Mouse (Mus musculus) neural tube, embryonic 12.5 days (tissue): ENCODE measurements around the gene Tmem104. TPM values are rescaled to one million over a fixed set of nuclear protein-coding genes. Genes with fewer than 3 reads are reported as not detected.

Source experiments
- ATAC-seq: fragments of 200-750 bp; cut with Nextera tagmentation; 2 replicates; pipeline ENCODE4 v1.8.0; 2017; ENCODE audit warnings: low read depth, mild to moderate bottlenecking, moderate TSS enrichment, moderate library complexity; ENCODE audit not compliant: low FRiP score
- H3K27ac ChIP-seq: fragments of 300-500 bp; sonication (generic); 2 replicates; pipeline ENCODE4 v1.5.1; 2016
- H3K27me3 ChIP-seq: fragments of 300-500 bp; sonication (generic); replicated peaks from 2 replicates; pipeline ENCODE4 v1.6.1; 2016; ENCODE audit warnings: mild to moderate bottlenecking
- H3K36me3 ChIP-seq: fragments of 300-500 bp; sonication (generic); 2 replicates; pipeline ENCODE4 v1.6.1; 2016; ENCODE audit warnings: mild to moderate bottlenecking
- H3K4me1 ChIP-seq: fragments of 300-500 bp; sonication (generic); 2 replicates; pipeline ENCODE4 v1.6.1; 2016
- H3K4me2 ChIP-seq: fragments of 300-500 bp; sonication (generic); replicated peaks from 2 replicates; pipeline ENCODE4 v1.6.1; 2016; ENCODE audit warnings: mild to moderate bottlenecking
- H3K4me3 ChIP-seq: fragments of 300-500 bp; sonication (generic); 2 replicates; pipeline ENCODE4 v1.5.1; 2016
- H3K9ac ChIP-seq: fragments of 300-500 bp; sonication (generic); 2 replicates; pipeline ENCODE4 v1.6.1; 2016; ENCODE audit warnings: mild to moderate bottlenecking
- H3K9me3 ChIP-seq: fragments of 300-500 bp; sonication (generic); 2 replicates; pipeline ENCODE4 v1.6.1; 2016; ENCODE audit warnings: mild to moderate bottlenecking
- WGBS: fragments of 180-500 bp; shearing (Covaris S2); methylation state at CpG from one replicate; pipeline ENCODE4 v1.1.7; 2016; 5-methylcytosine and 5-hydroxymethylcytosine counted together
- polyA plus RNA-seq: library from polyadenylated mRNA; unstranded; fragments of >200 nt; fragmentation: Nextera tagmentation; extraction: Ambion mirVana; gene quantifications from 2 replicates; pipeline ENCODE4 v1.2.1, GENCODE M21; 2016

Gene Tmem104
- 8.6 and 9.7 TPM in 2 replicates for polyA plus RNA-seq

DNA sequence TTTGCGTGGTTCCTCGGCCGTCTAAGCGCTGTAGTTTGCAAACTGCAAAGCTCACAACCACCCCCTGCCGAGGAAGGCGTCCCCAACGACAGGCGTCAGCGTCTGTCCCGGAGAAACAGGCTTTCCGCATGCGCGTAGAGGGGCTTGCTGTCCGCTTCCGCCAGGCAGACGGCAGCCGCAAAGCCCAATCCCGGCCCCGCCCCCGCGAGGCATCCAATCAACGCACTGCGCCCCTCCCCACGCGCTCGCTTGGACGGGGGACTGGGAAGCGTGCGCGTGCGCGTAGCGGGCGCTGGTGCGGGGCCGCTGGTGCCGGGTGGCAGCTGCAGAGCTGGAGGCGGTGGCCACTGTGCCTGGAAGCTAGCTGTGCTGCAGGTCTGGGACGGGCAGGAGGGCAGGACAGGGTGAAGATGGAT, at the start of gene Tmem104:
TSS of gene Tmem104 (plus strand) at position 264 of the 416 bp plus-strand sequence.
- peak within 1 kb of the TSS; percentile 84 for H3K4me2 ChIP-seq
- H3K36me3 ChIP-seq: peaks cover 8% of the 10 kb centered on the region; the same call in 1 of the 2 replicates
- peak within 1 kb of the TSS; percentile 50; the same call in 1 of the 2 replicates for H3K27ac ChIP-seq
- H3K4me1 ChIP-seq: peaks cover 18% of the 10 kb centered on the region
- peak; percentile 89 for ATAC-seq
- H3K27me3 ChIP-seq: no peaks in the 10 kb centered on the region
- under 1% methylated on average over 39 of the region's 39 CpGs for WGBS
- H3K9ac ChIP-seq: peak within 1 kb of the TSS; percentile 72
- peak within 1 kb of the TSS; percentile 56 for H3K4me3 ChIP-seq
- H3K9me3 ChIP-seq: no peaks in the 10 kb centered on the region

DNA sequence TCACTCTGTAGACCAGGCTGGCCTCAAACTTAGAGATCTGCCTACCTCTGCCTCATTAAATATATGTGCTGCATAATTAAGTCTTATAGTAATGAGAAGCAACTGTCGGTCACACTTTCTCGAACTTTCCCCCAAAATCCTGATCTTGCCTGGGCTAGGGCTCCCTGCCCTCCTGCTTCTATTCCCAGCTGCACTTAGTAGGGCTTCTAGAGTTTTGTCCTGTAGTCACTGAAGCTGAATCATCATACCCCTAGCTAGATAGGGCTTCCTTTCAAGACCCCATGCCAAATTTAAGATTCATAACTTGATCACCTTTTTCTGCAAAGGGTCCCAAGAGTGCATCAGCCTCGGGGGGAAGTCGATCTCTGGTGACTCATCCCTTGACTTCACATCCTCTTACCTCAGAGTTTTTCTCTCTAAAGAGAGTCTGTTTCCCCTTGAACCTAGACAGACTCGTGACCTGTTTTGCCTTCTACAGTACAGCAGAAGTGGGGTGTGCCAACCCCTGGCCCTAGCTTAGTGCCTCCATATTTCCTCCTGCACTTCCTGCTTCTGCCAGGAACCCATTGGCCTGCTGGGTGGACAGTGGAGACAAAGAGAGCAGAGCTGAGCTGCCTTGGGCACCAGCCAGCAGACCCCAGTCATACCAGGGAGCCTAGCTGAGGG, 48.6 kb upstream of the Tmem104 start:
- Histone ChIP-seq H3K4me2 (no peak overlapping the region), H3K4me3 (no peak overlapping the region), H3K9me3 (no peaks in the 10 kb centered on the region), H3K36me3 (no peaks in the 10 kb centered on the region), H3K4me1 (no peaks in the 10 kb centered on the region), H3K27me3 (no peaks in the 10 kb centered on the region), H3K27ac (no peak overlapping the region), H3K9ac (no peak overlapping the region)
- WGBS: 83% methylated on average over 5 of the region's 5 CpGs
- ATAC-seq: no peak

DNA sequence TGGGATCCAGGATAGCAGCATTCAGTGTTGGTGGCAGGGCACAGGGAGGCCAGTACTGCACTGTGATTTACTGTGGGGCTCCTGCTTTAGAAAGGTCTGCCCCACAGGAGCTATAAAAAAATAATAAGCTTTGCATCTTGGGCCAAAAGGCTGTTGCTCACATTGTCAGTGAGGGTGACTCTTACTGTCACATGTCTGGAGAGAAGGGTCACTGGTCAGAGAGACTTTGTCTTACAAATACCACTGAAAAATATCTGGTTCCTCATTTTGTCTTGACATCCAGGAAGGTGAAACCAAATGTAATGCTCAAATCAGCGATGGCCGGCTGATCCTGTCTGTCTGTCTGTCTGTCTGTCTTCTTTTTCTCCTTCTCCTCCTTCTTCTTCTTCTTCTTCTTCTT, 45.3 kb upstream of the Tmem104 start:
- H3K4me1 ChIP-seq: no peaks in the 10 kb centered on the region
- no peaks in the 10 kb centered on the region for H3K9me3 ChIP-seq
- no peak overlapping the region for H3K4me3 ChIP-seq
- no peak overlapping the region for H3K4me2 ChIP-seq
- 85% methylated on average over 2 of the region's 2 CpGs for WGBS
- ATAC-seq: no peak
- H3K9ac ChIP-seq: no peak overlapping the region
- no peak overlapping the region for H3K27ac ChIP-seq
- H3K36me3 ChIP-seq: no peaks in the 10 kb centered on the region
- no peaks in the 10 kb centered on the region for H3K27me3 ChIP-seq

DNA sequence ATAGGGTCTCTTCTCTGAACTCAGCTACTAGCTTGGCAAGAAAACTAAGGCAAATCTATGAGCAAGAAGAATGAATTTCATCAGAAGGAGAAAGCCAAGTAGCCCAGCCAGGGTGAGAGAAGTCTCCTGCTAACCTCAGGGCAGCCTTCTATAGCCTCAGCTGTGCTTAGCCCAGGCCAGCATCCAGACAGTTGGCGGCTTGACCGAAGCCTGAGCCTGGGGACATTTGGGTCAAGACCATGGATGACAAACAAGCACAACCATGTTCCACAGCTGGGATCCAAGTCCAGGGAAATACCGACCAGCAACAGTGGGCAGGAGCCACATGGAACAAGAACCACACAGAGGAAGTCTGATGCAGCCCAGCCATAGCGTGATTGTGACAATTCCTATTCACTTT, 39.5 kb upstream of the Tmem104 start:
- no peak overlapping the region for H3K27ac ChIP-seq
- H3K4me2 ChIP-seq: no peak overlapping the region
- H3K27me3 ChIP-seq: peaks cover 3% of the 10 kb centered on the region; the same call in 1 of the 2 replicates
- H3K36me3 ChIP-seq: no peaks in the 10 kb centered on the region
- ATAC-seq: no peak
- no peak overlapping the region for H3K9ac ChIP-seq
- no peak overlapping the region for H3K4me3 ChIP-seq
- WGBS: 88% methylated on average over 4 of the region's 4 CpGs
- peaks cover 11% of the 10 kb centered on the region; the same call in 1 of the 2 replicates for H3K4me1 ChIP-seq
- 0 out of 2 replicates have a peak, but pooled peaks cover 4% of the 10 kb centered on the region for H3K9me3 ChIP-seq

DNA sequence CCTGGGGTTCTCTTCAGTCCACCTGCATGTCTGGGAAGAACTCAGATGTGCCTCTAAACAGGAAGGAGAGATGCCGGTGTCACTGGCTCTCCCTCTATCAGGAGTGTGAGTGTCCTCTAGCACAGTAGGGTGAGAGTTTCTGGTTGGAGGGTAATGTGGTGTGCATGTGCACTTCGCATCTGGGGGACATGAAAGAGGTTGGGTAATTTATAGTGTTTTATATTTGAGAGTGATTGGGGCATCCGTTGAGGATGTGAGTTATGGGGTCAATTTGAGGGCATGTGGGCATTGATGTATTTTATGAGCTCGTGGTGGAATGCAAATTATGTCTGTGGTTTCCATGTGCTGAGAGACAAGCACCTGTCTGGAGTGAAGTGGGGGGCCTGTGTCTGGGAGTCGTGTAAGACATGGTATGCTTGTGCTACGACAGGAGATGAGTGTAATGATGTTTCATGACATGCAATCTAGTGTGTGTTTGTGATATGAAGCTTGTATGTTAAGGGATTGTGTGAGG, 36.5 kb upstream of the Tmem104 start:
- Histone ChIP-seq H3K27ac (no peak overlapping the region), H3K4me3 (no peak overlapping the region)
- no peak for ATAC-seq

DNA sequence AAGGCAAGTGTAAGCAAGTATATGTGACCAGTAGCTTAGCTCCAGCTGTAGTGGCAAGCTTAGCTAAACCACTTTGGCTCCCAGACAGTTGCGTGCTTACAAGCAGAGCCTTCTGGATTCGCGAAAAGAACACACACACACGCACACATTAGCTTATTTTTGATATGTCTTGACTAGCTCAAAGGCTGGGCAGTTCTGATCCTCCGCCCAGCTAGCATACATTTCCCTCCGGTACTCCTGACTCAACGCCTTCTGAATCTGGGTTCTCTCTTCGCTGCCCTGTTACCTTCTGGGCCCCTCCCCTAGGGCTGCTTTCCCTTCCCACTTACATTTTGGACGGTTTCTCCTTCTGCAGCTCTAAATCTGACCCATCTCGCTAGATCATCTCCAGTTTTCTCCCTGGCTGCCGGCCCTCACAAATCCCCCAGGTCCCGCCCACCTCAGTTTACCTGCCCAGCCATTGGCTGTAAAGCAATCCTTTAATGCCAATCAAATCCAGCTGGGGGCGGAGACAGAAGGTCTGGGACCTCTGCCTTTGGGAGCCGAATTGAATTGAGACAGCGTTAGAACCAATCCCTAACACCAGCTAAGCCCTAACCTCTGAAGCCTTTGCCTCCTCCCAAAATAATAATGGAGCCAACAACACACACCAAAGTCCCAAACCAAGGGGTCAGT, 35.4 kb upstream of the Tmem104 start:
- H3K4me2 ChIP-seq: peak overlapping the region; percentile 54
- H3K9ac ChIP-seq: peak overlapping the region; percentile 21; the same call in 1 of the 2 replicates
- 11% methylated on average over 15 of the region's 15 CpGs for whole genome bisulfite sequencing

More for the DNA sequence above, 36.5 kb upstream of the Tmem104 start:
- Histone ChIP-seq H3K4me2 (no peak overlapping the region), H3K9me3 (0 out of 2 replicates have a peak, but pooled peaks cover 4% of the 10 kb centered on the region), H3K4me1 (peaks cover 19% of the 10 kb centered on the region), H3K27me3 (peaks cover 33% of the 10 kb centered on the region), H3K9ac (no peak overlapping the region), H3K36me3 (no peaks in the 10 kb centered on the region)
- WGBS: 49% methylated on average over 6 of the region's 6 CpGs

DNA sequence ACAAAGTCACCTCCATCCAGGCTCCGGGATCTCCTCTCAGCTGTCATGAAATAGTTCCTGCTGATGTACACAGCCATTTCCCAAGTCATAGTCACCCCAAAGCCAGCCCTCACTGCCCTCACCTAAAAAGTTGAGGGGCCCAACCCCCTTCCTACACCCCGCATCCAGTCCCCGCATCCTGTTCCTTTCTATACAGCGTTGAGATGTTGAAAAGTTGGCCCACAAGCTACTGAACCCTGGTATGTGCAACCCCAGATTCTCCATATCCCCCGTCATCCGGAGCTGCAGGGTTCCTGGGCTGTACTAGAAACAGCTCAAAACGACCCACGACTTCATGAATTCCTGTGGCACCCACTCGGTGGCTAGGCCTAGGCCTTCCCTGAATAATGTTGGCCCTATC, 34.2 kb upstream of the Tmem104 start:
- Histone ChIP-seq H3K4me1 (peaks cover 23% of the 10 kb centered on the region), H3K4me3 (no peak overlapping the region), H3K27me3 (peaks cover 44% of the 10 kb centered on the region), H3K36me3 (no peaks in the 10 kb centered on the region), H3K9ac (no peak overlapping the region), H3K4me2 (0 out of 2 replicates have a peak overlapping the region, but pooled peaks have one; percentile 45), H3K9me3 (0 out of 2 replicates have a peak, but pooled peaks cover 4% of the 10 kb centered on the region), H3K27ac (no peak overlapping the region)
- 77% methylated on average over 9 of the region's 9 CpGs for WGBS
- ATAC-seq: no peak

More for the DNA sequence above, 35.4 kb upstream of the Tmem104 start:
- Histone ChIP-seq H3K36me3 (no peaks in the 10 kb centered on the region), H3K27ac (no peak overlapping the region), H3K4me1 (peaks cover 19% of the 10 kb centered on the region), H3K9me3 (0 out of 2 replicates have a peak, but pooled peaks cover 4% of the 10 kb centered on the region), H3K27me3 (peaks cover 41% of the 10 kb centered on the region), H3K4me3 (peak overlapping the region; percentile 30)
- peak; percentile 49; the same call in 1 of the 2 replicates for ATAC-seq

DNA sequence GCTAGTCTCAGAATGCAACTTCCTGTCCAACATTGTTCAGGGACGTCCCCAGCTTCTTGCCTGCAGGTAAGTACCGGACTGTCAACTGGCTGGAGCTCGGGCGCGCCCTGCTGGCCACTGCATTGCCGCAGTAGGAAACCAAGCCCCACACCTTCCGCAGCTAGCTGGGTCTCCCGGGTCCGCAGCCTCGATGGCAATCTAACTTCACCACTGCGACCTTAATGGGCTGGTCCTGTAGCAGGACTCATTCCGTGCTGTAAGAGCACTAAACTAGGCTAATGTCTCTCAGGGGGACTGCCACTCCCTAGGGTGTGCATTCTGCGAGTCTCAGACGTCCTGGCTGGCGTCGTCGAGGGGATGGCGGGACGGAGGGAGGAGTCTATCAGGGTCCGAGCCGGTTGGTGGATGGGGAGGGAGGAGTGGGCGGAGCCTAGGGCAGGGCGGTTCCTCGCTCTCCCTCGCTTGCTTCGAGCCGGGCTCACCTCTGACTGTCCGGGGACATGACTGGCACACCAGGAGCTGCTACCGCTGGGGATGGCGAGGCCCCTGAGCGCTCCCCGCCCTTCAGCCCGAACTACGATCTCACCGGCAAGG, 33.5 kb upstream of the Tmem104 start:
- Histone ChIP-seq H3K4me1 (peaks cover 24% of the 10 kb centered on the region), H3K27me3 (peaks cover 44% of the 10 kb centered on the region), H3K36me3 (no peaks in the 10 kb centered on the region), H3K9me3 (0 out of 2 replicates have a peak, but pooled peaks cover 4% of the 10 kb centered on the region), H3K9ac (no peak overlapping the region), H3K4me2 (peak overlapping the region; percentile 45), H3K27ac (no peak overlapping the region), H3K4me3 (peak overlapping the region; percentile 18; the same call in 1 of the 2 replicates)
- 1% methylated on average over 35 of the region's 35 CpGs for WGBS
- peak; percentile 63 for ATAC-seq

DNA sequence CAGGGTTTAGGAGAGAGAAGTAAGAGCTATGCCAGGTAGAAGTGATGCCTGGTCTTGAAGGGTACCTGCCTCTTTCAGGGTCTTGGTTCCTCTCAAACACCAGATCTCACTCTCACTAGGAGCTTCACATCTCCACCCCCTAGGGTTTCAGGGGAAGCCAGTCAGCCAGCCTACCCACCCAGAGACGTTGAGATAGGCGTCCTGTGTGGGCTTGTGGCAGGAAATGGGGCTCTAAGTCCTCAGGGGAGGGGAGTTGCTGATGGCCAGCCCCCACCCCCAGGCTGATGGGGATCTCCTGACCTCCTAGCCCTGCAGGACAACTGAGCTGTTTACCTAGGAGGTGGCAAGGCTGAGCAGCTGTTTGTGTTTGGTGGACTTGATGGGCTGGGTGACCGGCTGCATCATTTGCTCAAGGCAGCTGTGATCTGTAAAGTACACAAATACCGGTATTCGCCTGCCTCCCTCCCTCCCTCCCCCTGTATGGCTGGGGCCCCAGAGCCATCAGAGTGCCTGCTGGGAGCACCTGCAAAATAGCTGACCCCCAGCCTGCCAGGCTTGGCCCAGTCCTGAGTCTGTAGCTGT, 32.1 kb upstream of the Tmem104 start:
- WGBS: 5% methylated on average over 5 of the region's 5 CpGs
- Histone ChIP-seq H3K4me1 (peaks cover 24% of the 10 kb centered on the region), H3K4me2 (no peak overlapping the region), H3K36me3 (no peaks in the 10 kb centered on the region), H3K27ac (no peak overlapping the region), H3K27me3 (peaks cover 44% of the 10 kb centered on the region), H3K4me3 (no peak overlapping the region), H3K9me3 (no peaks in the 10 kb centered on the region), H3K9ac (no peak overlapping the region)
- ATAC-seq: no peak

DNA sequence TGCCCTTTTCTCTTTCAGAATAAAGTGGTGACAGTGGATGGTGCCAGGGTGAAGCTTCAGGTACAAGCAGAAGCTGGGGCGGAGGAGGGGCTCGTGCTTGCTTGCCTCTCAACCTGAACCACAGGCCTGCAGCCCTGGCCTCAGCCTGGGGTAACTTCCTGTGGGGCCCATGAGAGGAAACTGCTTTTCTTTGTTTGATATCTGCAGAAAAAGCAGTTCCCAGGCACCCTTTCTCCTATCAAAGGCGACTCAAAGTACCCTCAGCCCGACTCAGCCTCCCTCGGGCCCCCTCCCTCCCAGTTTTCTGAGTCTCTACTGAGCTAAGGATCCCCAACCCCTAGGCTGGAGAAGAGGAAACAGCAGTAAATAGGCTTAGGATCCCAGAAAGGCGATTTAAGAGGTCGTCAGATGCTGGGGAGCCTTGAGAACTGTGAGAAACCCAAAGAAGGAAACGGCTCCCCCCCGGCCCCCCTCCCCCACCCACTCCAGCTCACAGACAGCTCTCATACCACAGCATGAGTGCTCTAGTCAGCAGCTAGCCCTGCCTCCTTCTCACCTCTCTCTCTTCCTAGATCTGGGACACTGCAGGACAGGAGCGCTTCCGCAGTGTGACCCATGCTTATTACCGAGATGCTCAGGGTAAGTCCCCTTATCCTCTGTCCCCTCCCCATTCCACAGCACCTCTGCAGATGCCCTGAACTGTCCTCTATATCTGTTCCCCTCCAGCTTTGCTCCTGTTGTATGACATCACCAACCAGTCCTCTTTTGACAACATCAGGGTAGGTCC, 29.2 kb upstream of the Tmem104 start:
- no peak overlapping the region for H3K27ac ChIP-seq
- no peak overlapping the region for H3K4me3 ChIP-seq
- peaks cover 22% of the 10 kb centered on the region for H3K4me1 ChIP-seq
- peaks cover 47% of the 10 kb centered on the region for H3K27me3 ChIP-seq
- no peak overlapping the region for H3K9ac ChIP-seq
- no peak overlapping the region for H3K4me2 ChIP-seq
- 37% methylated on average over 12 of the region's 12 CpGs for WGBS
- no peak for ATAC-seq
- H3K36me3 ChIP-seq: no peaks in the 10 kb centered on the region
- no peaks in the 10 kb centered on the region for H3K9me3 ChIP-seq
